Mouse (Mus musculus): Measurements from ENCODE around the gene Ftcd. TPM values are rescaled to one million over a fixed set of nuclear protein-coding genes. Genes with fewer than 3 reads are reported as not detected.

Ftcd gene
- total and polyA plus RNA-seq, 3 experiments: 0.33 to 0.95 TPM; not detected in 1

GRCm38 (mm10) chr10:76612473-76612872 is 37.0 kb downstream of the Ftcd start:
- no peak for DNase-seq

GRCm38 (mm10) chr10:76622411-76622810 is 47.0 kb downstream of the Ftcd start:
- DNase-seq: no peak

- DNase-seq: peak; percentile 87
Measured at GRCm38 (mm10) chr10:76622928-76623680, 47.7 kb downstream of the Ftcd start, which contains the start of gene Col6a2. TSS of gene Col6a2 (minus strand) at chr10:76623630.

GRCm38 (mm10) chr10:76623734-76624133 is 48.3 kb downstream of the Ftcd start:
- DNase-seq: no peak

DNA sequence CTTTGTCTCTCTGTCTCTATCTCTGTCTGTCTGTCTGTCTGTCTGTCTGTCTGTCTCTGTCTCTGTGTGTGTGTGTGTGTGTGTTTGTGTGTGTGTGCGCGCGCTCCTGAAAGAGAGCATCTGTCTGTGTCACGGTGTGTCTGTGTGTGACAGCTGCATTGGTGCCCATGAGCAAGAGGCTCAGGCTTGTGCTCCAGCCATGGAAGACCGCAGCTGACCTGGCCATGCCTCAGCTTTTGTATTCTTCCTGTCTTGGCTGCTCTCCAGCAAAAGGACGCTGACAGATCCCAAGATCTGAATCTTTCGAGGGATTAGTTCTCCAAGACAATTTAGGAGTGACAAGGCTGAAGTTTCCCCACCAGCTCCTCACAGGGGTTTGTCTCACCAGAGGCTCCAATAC is 49.5 kb downstream of the Ftcd start:
- DNase-seq: no peak

GRCm38 (mm10) chr10:76627714-76628113 is 52.3 kb downstream of the Ftcd start:
- DNase-seq: no peak

- no peak for DNase-seq
Measured at GRCm38 (mm10) chr10:76630657-76631056, 55.2 kb downstream of the Ftcd start.

DNA sequence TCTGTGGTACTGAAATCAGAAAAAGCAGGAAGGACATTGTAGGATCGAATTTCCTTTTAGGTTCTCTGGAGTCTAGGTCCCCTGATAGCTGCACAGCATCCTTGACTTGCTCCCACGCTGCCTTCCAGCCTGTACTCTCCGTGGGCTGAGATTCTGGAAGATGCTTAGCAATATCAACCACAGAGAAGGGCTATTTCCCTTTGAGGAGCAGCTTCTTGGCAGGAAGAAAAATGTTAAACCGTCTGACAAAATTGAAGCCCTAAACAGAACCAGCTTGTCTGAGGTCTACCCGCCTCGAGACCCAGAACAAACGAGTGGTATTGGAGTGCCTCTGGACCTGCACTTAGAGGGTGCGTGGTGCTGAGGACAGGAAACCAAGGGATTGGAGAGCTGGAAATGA is 57.2 kb downstream of the Ftcd start:
- no peak for DNase-seq

DNA sequence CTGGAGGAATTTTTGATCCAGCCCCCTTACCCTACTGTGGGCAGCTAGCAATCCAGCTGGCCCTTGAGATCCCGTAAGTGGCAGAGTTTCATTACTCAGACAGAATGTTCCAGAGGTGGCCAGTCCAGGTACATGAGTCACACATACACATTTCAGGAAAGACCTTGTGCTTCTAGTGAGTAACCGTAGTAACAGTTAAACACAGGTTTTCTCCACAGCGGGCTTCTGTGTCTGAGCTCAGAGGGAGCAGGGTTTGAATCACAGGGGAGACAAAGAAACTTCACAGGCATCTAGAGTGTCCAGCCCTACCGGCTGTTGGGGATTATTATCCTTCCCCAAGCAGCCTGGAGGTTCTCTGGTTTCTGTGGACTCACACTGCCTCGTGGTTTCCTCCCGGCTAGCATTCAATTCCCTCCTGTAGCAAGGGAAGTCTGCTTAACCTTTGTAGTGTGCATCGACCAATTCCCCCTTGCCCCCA is 58.7 kb downstream of the Ftcd start:
- peak; percentile 15 for DNase-seq

DNA sequence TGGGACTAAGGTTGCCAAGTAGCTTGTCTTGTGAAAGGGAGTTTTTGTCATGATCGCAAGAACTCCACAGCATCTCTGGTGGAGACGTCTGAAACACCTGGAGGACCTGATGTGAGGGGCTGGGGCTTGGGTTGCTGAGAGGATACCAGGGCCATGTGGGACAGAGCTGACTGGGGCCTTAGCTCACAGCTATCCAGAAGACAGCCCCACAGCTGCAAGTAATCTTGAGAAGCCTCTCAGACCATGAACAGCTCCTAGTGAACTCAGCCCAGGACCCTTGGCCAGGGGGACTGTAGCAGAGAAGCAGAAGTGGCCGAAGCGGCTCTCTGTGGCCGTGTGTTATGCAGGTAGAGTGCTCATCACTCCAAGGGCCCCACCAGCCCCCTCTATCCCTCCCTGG is 59.1 kb downstream of the Ftcd start:
- no peak for DNase-seq

- DNase-seq: no peak
Measured at GRCm38 (mm10) chr10:76636026-76636425, 60.6 kb downstream of the Ftcd start.

GRCm38 (mm10) chr10:76636601-76637000 is 61.2 kb downstream of the Ftcd start:
- no peak for DNase-seq

Other genes starting within 250 kb of the Ftcd start
- gene Dip2a, start 230.4 kb upstream of the Ftcd start, total RNA-seq (2021): 10 to 100 TPM; 19.2 to 23.8 TPM
- gene Dip2a, start 230.4 kb upstream of the Ftcd start, polyA plus RNA-seq (2012; rRNA removed): 16.7 and 17.3 TPM in 2 replicates
- not detected for gene AC141477.1, start 135.2 kb upstream of the Ftcd start, total RNA-seq (2021)
- not detected in 2 replicates for gene AC141477.1, start 135.2 kb upstream of the Ftcd start, polyA plus RNA-seq (2012; rRNA removed)
- 10 to 100 TPM; 13.5 to 14.6 TPM for gene Pcnt, start 132.9 kb upstream of the Ftcd start, total RNA-seq (2021)
- 6.9 and 7.4 TPM in 2 replicates for gene Pcnt, start 132.9 kb upstream of the Ftcd start, polyA plus RNA-seq (2012; rRNA removed)
- gene 2610028H24Rik, start 126.6 kb upstream of the Ftcd start, total RNA-seq (2021): not detected
- gene 2610028H24Rik, start 126.6 kb upstream of the Ftcd start, polyA plus RNA-seq (2012; rRNA removed): not detected in 2 replicates
- gene Mcm3ap, start 106.7 kb upstream of the Ftcd start, total RNA-seq (2021): 10 to 100 TPM; 24.3 to 29.5 TPM
- gene Mcm3ap, start 106.7 kb upstream of the Ftcd start, polyA plus RNA-seq (2012; rRNA removed): 12.1 and 13.3 TPM in 2 replicates
- 1 to 10 TPM; 2.5 to 2.8 TPM for gene Ybey, start 106.5 kb upstream of the Ftcd start, total RNA-seq (2021)
- gene Ybey, start 106.5 kb upstream of the Ftcd start, polyA plus RNA-seq (2012; rRNA removed): 4.1 and 5.3 TPM in 2 replicates
- gene Lss, start 44.1 kb upstream of the Ftcd start, total RNA-seq (2021): 10 to 100 TPM; 55.1 to 81.0 TPM
- gene Lss, start 44.1 kb upstream of the Ftcd start, polyA plus RNA-seq (2012; rRNA removed): 51.5 and 78.9 TPM in 2 replicates
- gene Spatc1l, start 13.4 kb upstream of the Ftcd start, total RNA-seq (2021): not detected
- 0.08 TPM in 1 of 2 replicates, not detected in the other for gene Spatc1l, start 13.4 kb upstream of the Ftcd start, polyA plus RNA-seq (2012; rRNA removed)
- gene Col6a2, start 48.0 kb downstream of the Ftcd start, total RNA-seq (2021): 10 to 100 TPM; 27.6 to 44.6 TPM
- 46.9 and 47.6 TPM in 2 replicates for gene Col6a2, start 48.0 kb downstream of the Ftcd start, polyA plus RNA-seq (2012; rRNA removed)
- gene Col6a1, start 150.5 kb downstream of the Ftcd start, total RNA-seq (2021): 100 to 1,000 TPM; 199 to 288 TPM
- 214 and 244 TPM in 2 replicates for gene Col6a1, start 150.5 kb downstream of the Ftcd start, polyA plus RNA-seq (2012; rRNA removed)